Mouse (Mus musculus) lung, adult 2 months (tissue): Measurements from ENCODE around the gene Inpp5a.

Experiments
- CTCF ChIP-seq: fragments of 200-500 bp; IDR thresholded peaks from 2 replicates; pipeline ENCODE4 v1.5.1; 2011; ENCODE audit warnings: mild to moderate bottlenecking, low read length, control low read depth; ENCODE audit not compliant: insufficient read depth
- POLR2A ChIP-seq: fragments of 200-500 bp; IDR thresholded peaks from 2 replicates; pipeline ENCODE4 v1.6.1; 2011; ENCODE audit warnings: low read depth, mild to moderate bottlenecking, control low read depth, low read length, borderline replicate concordance; ENCODE audit errors: extremely low read depth

- TF ChIP-seq CTCF = no peak
- no peak for TF ChIP-seq POLR2A
Observed at GRCm38 (mm10) chr7:139371389-139371788, 17.5 kb upstream of the Inpp5a start.
